Mouse (Mus musculus) heart, adult 2 months (tissue): ENCODE measurements around the gene Akr1d1.

Experiments
- CTCF ChIP-seq: fragments of 200-600 bp; IDR thresholded peaks from 2 replicates; pipeline ENCODE4 v1.8.1; 2022; ENCODE audit warnings: antibody characterized with exemption, mild to moderate bottlenecking, moderate library complexity
- POLR2A ChIP-seq: fragments of 200-500 bp; IDR thresholded peaks from 2 replicates; pipeline ENCODE4 v1.6.1; 2011; ENCODE audit warnings: mild to moderate bottlenecking, low read depth, low read length, control low read depth; ENCODE audit not compliant: insufficient read depth

DNA sequence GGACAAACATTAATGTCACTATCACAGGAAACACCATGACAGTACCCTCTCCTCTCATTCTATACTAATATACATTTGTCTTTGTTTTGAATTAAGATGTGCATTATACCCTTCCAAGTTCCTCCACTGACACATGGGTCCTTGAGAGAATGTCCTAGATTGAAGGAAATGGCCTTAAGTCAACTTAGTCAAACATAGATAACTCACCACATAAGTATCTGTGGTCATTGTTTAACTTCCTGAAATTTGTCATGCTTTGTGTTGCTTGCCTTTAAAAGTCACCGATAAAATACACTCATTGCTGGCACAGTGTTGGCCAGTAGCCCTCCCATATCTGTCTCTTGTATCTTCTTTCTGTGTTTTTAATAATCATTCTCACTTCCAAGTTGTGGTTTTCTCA lies 35.0 kb upstream of the Akr1d1 start:
- no peak for TF ChIP-seq CTCF
- no peak for TF ChIP-seq POLR2A
